Mouse (Mus musculus) lung, adult 2 months (tissue): ENCODE measurements around the gene Sstr2.
A peak's percentile ranks its signal among the peaks of the same experiment; 100 is the strongest.

Source experiments
- CTCF ChIP-seq: fragments of 200-500 bp; IDR thresholded peaks from 2 replicates; pipeline ENCODE4 v1.5.1; 2011; ENCODE audit warnings: mild to moderate bottlenecking, low read length, control low read depth; ENCODE audit not compliant: insufficient read depth
- POLR2A ChIP-seq: fragments of 200-500 bp; IDR thresholded peaks from 2 replicates; pipeline ENCODE4 v1.6.1; 2011; ENCODE audit warnings: low read depth, mild to moderate bottlenecking, control low read depth, low read length, borderline replicate concordance; ENCODE audit errors: extremely low read depth

DNA sequence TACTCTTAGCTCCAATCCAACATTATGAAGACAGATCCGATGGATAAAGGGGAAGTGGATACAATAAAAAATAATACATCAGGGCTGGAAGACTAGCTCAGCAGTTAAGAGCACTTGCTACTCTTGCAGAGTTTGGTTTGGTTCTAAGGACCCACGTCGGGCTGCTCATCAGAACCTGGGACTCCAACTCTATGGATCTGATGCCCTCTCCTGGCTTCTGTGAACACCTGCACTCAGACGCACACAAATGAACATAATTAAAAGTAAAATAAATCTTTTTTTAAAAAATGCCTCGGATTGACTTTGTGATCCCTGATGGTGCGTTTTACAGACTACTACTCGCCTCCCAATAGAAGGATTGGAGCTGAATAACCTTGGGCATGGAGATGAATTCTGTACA lies 11.5 kb downstream of the Sstr2 start:
- peak; percentile 43; the same call in 1 of the 2 replicates for TF ChIP-seq CTCF
- no peak for TF ChIP-seq POLR2A
